26 mouse cellular contexts compared by ENCODE assay signal in genomic region chr5:21792166-21792565, GRCm38 (mm10). TPM values are rescaled to one million over a fixed set of nuclear protein-coding genes. Genes with fewer than 3 reads are reported as not detected.
A peak's percentile ranks its signal among the peaks of the same experiment; 100 is the strongest.
DNase-seq lines count a peak whose midpoint lies in the region; ATAC-seq lines count a peak whose summit lies in the region.
"Had no signal": no experiment of that assay in that cellular context is flagged by ENCODE, and none has a peak within 500 bp of the region (broad histone marks: within the 10 kb centered on the region; RNA-seq: fewer than 3 reads in every experiment).

No protein-coding gene starts in this region.

- intact Hi-C loops in gastrocnemius, postnatal 14 days (cut with DNase I; ENCODE audit: low total_unique reads), result no loop called here

- DNase-seq in midbrain, embryonic 11.5 days (ENCODE audit: low spot score, missing footprints), result peak; percentile 28
- DNase-seq in midbrain, embryonic 10.5 days (ENCODE audit: low spot score), result no peak
- DNase-seq in ES-CJ7 (ENCODE audit: low read depth, low spot score) (peak; percentile 86), R1 (ENCODE audit: low read depth, low spot score) (peak; percentile 96)
- DNase-seq in gastrocnemius, postnatal 14 days, result no peak
- DNase-seq in layer of hippocampus, adult 18-20 months (ENCODE audit: low spot score in 2 of 2), result no peak
- DNase-seq: adrenal gland, adult 8-10 months; adrenal gland, postnatal 14 days; adrenal gland, postnatal 36 days; cerebellum, adult 11-12 months; cerebellum, adult 2 months; cerebellum, adult 9-10 months; cerebellum, postnatal 10 days; cerebellum, postnatal 25 days; embryo, embryonic 11 days; forebrain, postnatal 0 days had no signal

- peaks cover 8% of the 10 kb centered on the region; the same call in 1 of the 2 replicates for H3K4me1 ChIP-seq in midbrain, embryonic 11.5 days (ENCODE audit: control insufficient read depth, insufficient read depth, low read length)
- peaks cover 23% of the 10 kb centered on the region for H3K4me1 ChIP-seq in midbrain, embryonic 10.5 days

- no peak overlapping the region for H3K4me2 ChIP-seq in midbrain, embryonic 11.5 days
- H3K4me2 ChIP-seq: embryonic facial prominence, embryonic 13.5 days; embryonic facial prominence, embryonic 15.5 days; forebrain, embryonic 12.5 days; forebrain, embryonic 15.5 days had no signal

- no peak overlapping the region for H3K9ac ChIP-seq in midbrain, embryonic 11.5 days (ENCODE audit: low read length)
- H3K9ac ChIP-seq: embryonic facial prominence, embryonic 13.5 days; embryonic facial prominence, embryonic 15.5 days; forebrain, embryonic 12.5 days; forebrain, embryonic 15.5 days; forebrain, postnatal 0 days had no signal

- H3K9me3 ChIP-seq in midbrain, embryonic 11.5 days (ENCODE audit: control insufficient read depth, low read length), result no peaks in the 10 kb centered on the region
- H3K9me3 ChIP-seq in midbrain, embryonic 10.5 days (replicated peaks), result no peaks in the 10 kb centered on the region
- H3K9me3 ChIP-seq: embryonic facial prominence, embryonic 13.5 days; embryonic facial prominence, embryonic 15.5 days; forebrain, embryonic 10.5 days; forebrain, embryonic 12.5 days; forebrain, embryonic 15.5 days; G1E had no signal

- H3K4me3 ChIP-seq in midbrain, embryonic 11.5 days (ENCODE audit: low read depth, low read length), result no peak overlapping the region
- no peak overlapping the region for H3K4me3 ChIP-seq in midbrain, embryonic 10.5 days
- H3K4me3 ChIP-seq: embryonic facial prominence, embryonic 13.5 days; embryonic facial prominence, embryonic 15.5 days; erythroblast, embryonic 14.5 days; forebrain, embryonic 10.5 days; forebrain, embryonic 12.5 days; forebrain, embryonic 15.5 days had no signal

- no peaks in the 10 kb centered on the region for H3K27me3 ChIP-seq in midbrain, embryonic 11.5 days (ENCODE audit: control insufficient read depth, insufficient read depth, low read length)
- no peaks in the 10 kb centered on the region for H3K27me3 ChIP-seq in midbrain, embryonic 10.5 days (ENCODE audit: low read depth, poor library complexity, severe bottlenecking)
- H3K27me3 ChIP-seq: embryonic facial prominence, embryonic 13.5 days; embryonic facial prominence, embryonic 15.5 days; forebrain, embryonic 12.5 days; forebrain, embryonic 15.5 days; Patski had no signal

- peaks cover 4% of the 10 kb centered on the region; the same call in 1 of the 2 replicates for H3K36me3 ChIP-seq in midbrain, embryonic 11.5 days (ENCODE audit: control insufficient read depth, insufficient read depth, low read length)
- H3K36me3 ChIP-seq in midbrain, embryonic 10.5 days, result peaks cover 58% of the 10 kb centered on the region

- no peak overlapping the region for H3K27ac ChIP-seq in midbrain, embryonic 11.5 days (ENCODE audit: low read depth, low read length)
- H3K27ac ChIP-seq in midbrain, embryonic 10.5 days (replicated peaks), result no peak overlapping the region
- H3K27ac ChIP-seq: embryonic facial prominence, embryonic 13.5 days; embryonic facial prominence, embryonic 15.5 days; forebrain, embryonic 10.5 days; forebrain, embryonic 12.5 days; forebrain, embryonic 15.5 days had no signal

- no peak for ATAC-seq in midbrain, embryonic 11.5 days (ENCODE audit: low FRiP score)
- no peak for ATAC-seq in frontal cortex, adult (ENCODE audit: low TSS enrichment)
- ATAC-seq: activated CD4-positive, CD25-positive, alpha-beta regulatory T cell, adult 4 months; forebrain, embryonic 15.5 days; forebrain, postnatal 0 days; Patski had no signal

RNA-seq across cellular contexts. Expression of gene Psmc2, which starts 7.1 kb away (rescaled TPM):
- 253 and 272 TPM in 2 replicates for polyA plus RNA-seq in midbrain, embryonic 11.5 days (2014; fragmentation: Nextera tagmentation; extraction: Ambion mirVana)
- polyA plus RNA-seq in midbrain, embryonic 10.5 days (2016; fragmentation: Nextera tagmentation; extraction: Ambion mirVana), result 247 and 261 TPM in 2 replicates
- total RNA-seq in gastrocnemius, postnatal 14 days (2021), result 100 to 1,000 TPM in 1 of 2 experiments, 10 to 100 TPM in 1; 99.4 to 102 TPM
- 100 to 1,000 TPM; 113 to 117 TPM for total RNA-seq in layer of hippocampus, adult 18-20 months (2021)

RNA-seq across cellular contexts. Expression of gene Dnajc2, which starts 7.1 kb away (rescaled TPM):
- polyA plus RNA-seq in midbrain, embryonic 11.5 days (2014; fragmentation: Nextera tagmentation; extraction: Ambion mirVana), result 103 and 109 TPM in 2 replicates
- polyA plus RNA-seq in midbrain, embryonic 10.5 days (2016; fragmentation: Nextera tagmentation; extraction: Ambion mirVana), result 89.0 and 100 TPM in 2 replicates
- 10 to 100 TPM; 13.2 to 13.6 TPM for total RNA-seq in gastrocnemius, postnatal 14 days (2021)
- total RNA-seq in layer of hippocampus, adult 18-20 months (2021), result 10 to 100 TPM; 29.8 to 31.1 TPM

RNA-seq across cellular contexts. Expression of gene Pmpcb, which starts 55.2 kb away (rescaled TPM):
- polyA plus RNA-seq in midbrain, embryonic 11.5 days (2014; fragmentation: Nextera tagmentation; extraction: Ambion mirVana), result 106 and 115 TPM in 2 replicates
- polyA plus RNA-seq in midbrain, embryonic 10.5 days (2016; fragmentation: Nextera tagmentation; extraction: Ambion mirVana), result 87.0 and 88.6 TPM in 2 replicates
- total RNA-seq in gastrocnemius, postnatal 14 days (2021), result 100 to 1,000 TPM; 124 to 132 TPM
- 10 to 100 TPM; 76.1 to 87.9 TPM for total RNA-seq in layer of hippocampus, adult 18-20 months (2021)

Comparison
In these comparisons a context has a peak if more than half of its experiments do, and no peak if none do; other contexts are left out.
1. DNase-seq: peak in midbrain, embryonic 11.5 days (single experiment), ES-CJ7 (single experiment) and R1 (single experiment); none in midbrain, embryonic 10.5 days (single experiment), gastrocnemius, postnatal 14 days (single experiment) and layer of hippocampus, adult 18-20 months (0 of 2).